Mouse (Mus musculus): Measurements from ENCODE around the gene Mysm1. TPM values are rescaled to one million over a fixed set of nuclear protein-coding genes. Genes with fewer than 3 reads are reported as not detected.
A peak's percentile ranks its signal among the peaks of the same experiment; 100 is the strongest.

Mysm1 gene
- 24.3 and 31.3 TPM in 2 replicates for total RNA-seq (2014; rRNA removed)
- polyA plus RNA-seq (2015; fragmentation: Nextera tagmentation; extraction: Ambion mirVana), result 13.3 and 21.3 TPM in 2 replicates

DNA sequence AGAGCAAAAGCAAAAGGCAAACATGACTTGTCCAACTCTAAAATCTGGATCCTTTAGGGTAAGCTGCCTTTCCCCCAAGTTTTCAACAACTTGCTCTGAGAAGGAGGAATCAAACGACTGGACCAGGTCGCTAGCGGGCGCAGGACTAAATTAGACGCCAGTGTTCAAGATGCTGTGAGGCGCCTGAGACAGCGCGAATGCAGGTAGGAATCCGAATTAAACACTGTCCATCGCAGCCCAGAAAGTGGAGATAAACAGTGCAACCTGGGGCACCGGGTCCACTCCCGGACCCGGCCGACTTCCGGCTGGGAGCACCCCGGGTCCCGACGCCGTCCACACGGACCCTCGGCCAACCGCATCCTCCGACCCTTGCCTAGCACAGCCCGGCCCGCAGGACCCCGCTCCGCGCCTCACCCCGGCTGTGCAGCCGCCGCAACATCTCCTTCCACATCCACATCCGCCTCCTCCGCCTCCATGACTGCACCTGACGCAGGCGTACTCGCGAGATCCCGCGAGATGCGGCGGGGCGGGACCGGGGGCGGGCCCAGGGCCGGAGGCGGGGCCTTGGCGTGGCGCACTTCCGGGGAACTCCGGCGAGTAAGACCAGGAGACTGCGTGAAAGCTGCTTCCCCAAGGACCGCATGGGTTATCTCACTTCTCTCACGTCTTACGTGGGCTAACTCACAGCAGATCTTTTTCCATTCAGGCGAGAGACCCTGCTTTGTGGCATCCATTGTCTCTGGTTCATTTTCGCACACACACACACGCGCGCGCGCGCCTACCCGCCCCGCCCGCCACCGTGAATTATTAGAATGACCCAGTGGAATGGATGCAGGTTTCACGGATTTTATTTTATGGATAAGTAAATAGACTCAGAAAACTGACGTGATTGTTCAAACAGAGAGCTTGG lies at the start of gene Mysm1:
Gene Mysm1 (minus strand): TSS at position 511 of the 910 bp plus-strand sequence.
- H3K9ac ChIP-seq, result peak within 1 kb of the TSS; percentile 95
- peak within 1 kb of the TSS; percentile 93 for H3K4me3 ChIP-seq (ENCODE audit: low read depth, low read length)
- peaks cover 14% of the 10 kb centered on the region for H3K4me1 ChIP-seq (ENCODE audit: insufficient read depth)
- ATAC-seq (peak; percentile 99), DNase-seq (peak; percentile 98)
- no peaks in the 10 kb centered on the region for H3K27me3 ChIP-seq (ENCODE audit: insufficient read depth, low read length)
- peaks cover 5% of the 10 kb centered on the region; the same call in 1 of the 2 replicates for H3K36me3 ChIP-seq (ENCODE audit: insufficient read depth)
- peak within 1 kb of the TSS; percentile 67 for H3K4me2 ChIP-seq (ENCODE audit: low read depth)
- TF ChIP-seq CTCF (IDR thresholded peaks at IDR 0.05; ENCODE audit: low read depth), result peak; percentile 44
- 1% methylated on average over 69 of the region's 69 CpGs for WGBS
- H3K9me3 ChIP-seq (ENCODE audit: low read length), result no peaks in the 10 kb centered on the region
- peak within 1 kb of the TSS; percentile 93 for H3K27ac ChIP-seq (ENCODE audit: low read depth, low read length)

DNA sequence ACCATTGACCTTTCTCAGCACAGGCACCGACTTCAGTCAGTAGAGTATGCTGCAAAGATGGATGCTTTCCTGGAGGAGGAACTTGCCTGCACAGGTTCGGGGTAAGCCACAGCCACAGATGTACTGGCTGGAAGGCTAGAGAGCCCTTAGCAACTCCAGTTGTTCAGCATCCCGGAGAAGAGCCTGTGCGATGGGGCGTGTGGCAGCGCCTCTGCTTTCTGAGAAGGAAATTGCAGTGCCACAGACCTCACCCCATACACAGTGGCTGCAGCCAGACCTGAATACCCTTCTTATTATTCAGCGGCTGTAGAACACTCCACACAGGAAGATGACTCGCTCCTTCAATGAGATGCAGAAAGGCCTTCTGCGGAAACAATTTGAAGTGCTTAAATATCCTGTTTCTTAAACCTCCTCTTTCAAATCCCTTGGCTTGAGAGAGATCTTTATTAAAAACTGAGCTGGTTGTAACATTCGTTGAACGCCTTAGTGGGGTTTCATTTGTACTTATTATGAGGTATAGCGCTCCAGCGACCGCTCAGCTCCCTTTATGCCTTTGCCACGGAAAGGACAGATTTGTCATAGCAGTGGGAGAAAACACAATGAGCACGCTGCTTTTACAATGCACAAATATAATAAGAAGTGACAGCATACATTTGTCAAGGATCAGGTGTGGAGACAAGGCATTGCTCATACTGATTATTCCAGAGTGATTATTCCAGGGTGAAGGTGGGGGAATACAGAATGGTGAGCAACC lies 47.1 kb upstream of the Mysm1 start:
- H3K36me3 ChIP-seq (ENCODE audit: insufficient read depth), result no peaks in the 10 kb centered on the region
- 0 out of 2 replicates have a peak, but pooled peaks have one; percentile 17 for TF ChIP-seq CTCF (IDR thresholded peaks at IDR 0.05; ENCODE audit: low read depth)
- no peak overlapping the region for H3K4me3 ChIP-seq (ENCODE audit: low read depth, low read length)
- no peaks in the 10 kb centered on the region for H3K9me3 ChIP-seq (ENCODE audit: low read length)
- 48% methylated on average over 16 of the region's 16 CpGs for WGBS
- ATAC-seq, result peak; percentile 74
- H3K4me1 ChIP-seq (ENCODE audit: insufficient read depth), result no peaks in the 10 kb centered on the region
- H3K27me3 ChIP-seq (ENCODE audit: insufficient read depth, low read length), result no peaks in the 10 kb centered on the region
- peak; percentile 24 for DNase-seq
- no peak overlapping the region for H3K27ac ChIP-seq (ENCODE audit: low read depth, low read length)
- H3K9ac ChIP-seq, result no peak overlapping the region
- no peak overlapping the region for H3K4me2 ChIP-seq (ENCODE audit: low read depth)

DNA sequence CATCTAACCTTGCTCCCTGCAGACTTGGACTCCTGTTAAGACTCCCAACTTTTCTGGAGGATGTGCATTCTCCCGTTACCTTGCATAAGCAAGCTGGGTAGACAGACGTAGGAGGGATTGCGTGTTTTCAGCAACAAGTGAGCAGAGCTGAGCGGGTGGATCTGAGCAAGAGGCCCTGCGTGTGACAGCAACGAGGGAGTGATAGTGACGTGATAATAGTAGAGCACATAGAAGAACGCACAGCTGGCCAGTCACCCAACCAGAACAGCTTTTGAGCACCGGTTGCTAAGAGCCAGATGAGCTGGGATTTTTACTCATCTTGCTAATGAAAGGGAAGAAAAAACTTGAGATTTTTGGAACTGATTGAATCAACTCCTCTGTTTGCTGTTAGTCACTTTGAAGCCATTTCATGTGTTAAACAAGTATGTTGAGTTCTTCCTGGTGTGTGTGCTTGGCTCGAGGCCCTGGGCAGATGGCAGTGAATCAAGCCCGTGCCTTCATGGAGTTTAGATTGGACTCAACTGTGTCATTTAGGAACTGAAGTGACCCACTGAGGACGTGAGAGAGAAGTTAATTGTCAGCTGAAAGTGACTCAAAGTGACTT lies 44.6 kb upstream of the Mysm1 start:
- 64% methylated on average over 12 of the region's 12 CpGs for WGBS
- H3K9me3 ChIP-seq (ENCODE audit: low read length), result no peaks in the 10 kb centered on the region
- H3K9ac ChIP-seq, result no peak overlapping the region
- no peak overlapping the region for H3K4me2 ChIP-seq (ENCODE audit: low read depth)
- H3K27ac ChIP-seq (ENCODE audit: low read depth, low read length), result no peak overlapping the region
- H3K4me1 ChIP-seq (ENCODE audit: insufficient read depth), result no peaks in the 10 kb centered on the region
- DNase-seq, result peak; percentile 11
- H3K4me3 ChIP-seq (ENCODE audit: low read depth, low read length), result no peak overlapping the region
- no peaks in the 10 kb centered on the region for H3K36me3 ChIP-seq (ENCODE audit: insufficient read depth)
- peak; percentile 63 for ATAC-seq
- H3K27me3 ChIP-seq (ENCODE audit: insufficient read depth, low read length), result no peaks in the 10 kb centered on the region
- TF ChIP-seq CTCF (IDR thresholded peaks at IDR 0.05; ENCODE audit: low read depth), result no peak

DNA sequence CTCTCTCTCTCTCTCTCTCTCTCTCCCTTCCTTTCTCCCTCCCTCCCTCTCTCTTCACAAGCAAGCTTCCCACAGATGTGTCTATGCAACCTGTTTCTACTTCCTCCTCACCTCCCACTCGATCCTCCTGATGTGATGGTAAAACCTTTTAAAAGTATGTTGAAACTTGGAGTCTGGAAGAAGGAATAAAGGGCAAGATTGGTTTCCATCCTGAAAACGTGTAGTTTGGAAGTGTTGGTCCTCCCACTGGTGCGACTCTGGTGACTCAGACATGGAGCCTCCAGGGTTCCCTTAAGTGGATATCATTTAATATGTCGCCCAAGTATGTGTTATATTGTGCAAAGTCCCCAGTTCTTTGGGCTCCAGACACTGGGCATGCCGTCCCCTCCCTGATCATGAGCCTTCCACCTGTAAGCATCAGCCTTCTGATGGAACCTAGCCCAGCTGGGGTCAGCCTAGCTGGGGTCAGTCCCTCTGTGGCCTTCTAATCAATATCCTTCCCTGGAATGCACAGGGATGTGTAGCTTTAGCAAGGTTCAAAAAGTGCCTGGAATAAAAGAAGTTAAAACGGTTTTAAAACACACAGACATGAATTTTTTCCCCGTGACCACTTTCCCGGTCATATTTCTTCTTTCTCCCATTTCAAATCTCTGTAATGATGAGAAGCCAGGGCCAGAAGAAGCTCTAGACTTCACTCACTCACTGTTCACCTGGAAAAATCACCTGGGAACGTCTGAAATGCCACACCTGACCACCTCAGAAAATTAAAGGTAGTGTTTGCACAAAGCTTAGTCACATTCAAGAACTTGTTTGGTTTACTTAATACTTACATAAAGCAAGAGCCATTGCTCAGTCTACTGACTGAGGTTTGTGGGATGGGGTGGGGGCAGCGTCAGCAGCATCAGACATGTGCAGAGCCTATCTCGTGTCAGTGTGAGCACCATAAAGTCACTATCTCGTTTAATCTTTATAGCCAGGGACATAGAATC lies 43.0 kb upstream of the Mysm1 start:
- DNase-seq (no peak), ATAC-seq (no peak)
- 87% methylated on average over 12 of the region's 12 CpGs for WGBS

DNA sequence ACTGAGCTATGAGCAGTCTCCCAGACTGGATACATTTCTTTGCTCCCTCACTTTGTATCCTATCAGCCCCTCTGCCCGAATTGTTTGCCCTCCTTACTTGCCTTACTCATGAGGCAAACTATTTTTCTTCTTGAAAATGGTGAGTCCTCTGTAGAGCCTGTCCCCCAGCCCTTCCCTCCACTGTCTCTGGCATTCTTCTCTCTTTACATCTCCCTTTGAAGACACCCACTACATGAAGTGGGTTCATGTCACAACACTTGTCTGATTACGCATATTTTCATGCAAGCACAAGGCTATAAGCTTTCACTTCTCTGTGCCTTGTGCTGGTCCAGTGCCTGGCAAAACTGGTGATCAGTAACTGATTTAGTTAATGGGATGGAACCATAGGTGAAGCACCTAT lies 41.3 kb upstream of the Mysm1 start:
- no peak overlapping the region for H3K4me3 ChIP-seq (ENCODE audit: low read depth, low read length)
- no peaks in the 10 kb centered on the region for H3K27me3 ChIP-seq (ENCODE audit: insufficient read depth, low read length)
- H3K36me3 ChIP-seq (ENCODE audit: insufficient read depth), result no peaks in the 10 kb centered on the region
- WGBS, result 87% methylated on average over 2 of the region's 2 CpGs
- H3K27ac ChIP-seq (ENCODE audit: low read depth, low read length), result no peak overlapping the region
- no peaks in the 10 kb centered on the region for H3K4me1 ChIP-seq (ENCODE audit: insufficient read depth)
- no peak for TF ChIP-seq CTCF (IDR thresholded peaks at IDR 0.05; ENCODE audit: low read depth)
- no peak for DNase-seq
- H3K9ac ChIP-seq, result no peak overlapping the region
- no peak for ATAC-seq
- no peaks in the 10 kb centered on the region for H3K9me3 ChIP-seq (ENCODE audit: low read length)
- H3K4me2 ChIP-seq (ENCODE audit: low read depth), result no peak overlapping the region

More for the DNA sequence above, 43.0 kb upstream of the Mysm1 start:
- Histone ChIP-seq H3K9me3 (ENCODE audit: low read length) (no peaks in the 10 kb centered on the region), H3K4me1 (ENCODE audit: insufficient read depth) (no peaks in the 10 kb centered on the region), H3K27ac (ENCODE audit: low read depth, low read length) (no peak overlapping the region), H3K27me3 (ENCODE audit: insufficient read depth, low read length) (no peaks in the 10 kb centered on the region), H3K36me3 (ENCODE audit: insufficient read depth) (no peaks in the 10 kb centered on the region), H3K4me2 (ENCODE audit: low read depth) (no peak overlapping the region), H3K9ac (no peak overlapping the region), H3K4me3 (ENCODE audit: low read depth, low read length) (no peak overlapping the region)
- TF ChIP-seq CTCF (IDR thresholded peaks at IDR 0.05; ENCODE audit: low read depth), result no peak

DNA sequence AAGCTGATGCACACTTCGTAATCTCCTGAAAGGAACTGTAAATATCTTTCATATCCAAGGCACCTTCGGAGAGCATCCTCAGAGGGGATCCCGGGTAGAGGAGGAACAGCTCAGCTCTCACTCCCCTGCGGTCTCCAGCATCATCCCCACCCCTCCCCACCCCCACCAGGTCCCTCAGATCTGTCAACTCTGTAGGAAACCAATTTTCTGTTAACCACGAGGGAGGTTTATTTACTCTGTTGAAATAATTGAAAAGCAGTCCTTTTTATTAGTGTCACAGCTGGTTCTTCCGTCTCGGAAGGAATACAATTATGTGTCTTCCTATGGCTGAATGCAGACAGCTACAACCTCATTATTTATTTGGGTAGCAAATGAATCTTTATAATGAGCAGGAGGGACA lies 39.3 kb upstream of the Mysm1 start:
- WGBS, result 24% methylated on average over 7 of the region's 7 CpGs
- H3K9me3 ChIP-seq (ENCODE audit: low read length), result no peaks in the 10 kb centered on the region
- TF ChIP-seq CTCF (IDR thresholded peaks at IDR 0.05; ENCODE audit: low read depth), result no peak
- H3K4me2 ChIP-seq (ENCODE audit: low read depth), result no peak overlapping the region
- H3K9ac ChIP-seq, result no peak overlapping the region
- DNase-seq (no peak), ATAC-seq (no peak)
- no peaks in the 10 kb centered on the region for H3K36me3 ChIP-seq (ENCODE audit: insufficient read depth)
- H3K4me1 ChIP-seq (ENCODE audit: insufficient read depth), result no peaks in the 10 kb centered on the region
- no peaks in the 10 kb centered on the region for H3K27me3 ChIP-seq (ENCODE audit: insufficient read depth, low read length)
- no peak overlapping the region for H3K4me3 ChIP-seq (ENCODE audit: low read depth, low read length)
- H3K27ac ChIP-seq (ENCODE audit: low read depth, low read length), result no peak overlapping the region

All from forebrain, postnatal 0 days (tissue).